Mouse (Mus musculus): ENCODE data around the gene Lmf1. TPM values are rescaled to one million over a fixed set of nuclear protein-coding genes. Genes with fewer than 3 reads are reported as not detected.

Lmf1 gene
- total and polyA plus RNA-seq, 3 experiments: 14.0 to 30.5 TPM; not detected in 1

DNA sequence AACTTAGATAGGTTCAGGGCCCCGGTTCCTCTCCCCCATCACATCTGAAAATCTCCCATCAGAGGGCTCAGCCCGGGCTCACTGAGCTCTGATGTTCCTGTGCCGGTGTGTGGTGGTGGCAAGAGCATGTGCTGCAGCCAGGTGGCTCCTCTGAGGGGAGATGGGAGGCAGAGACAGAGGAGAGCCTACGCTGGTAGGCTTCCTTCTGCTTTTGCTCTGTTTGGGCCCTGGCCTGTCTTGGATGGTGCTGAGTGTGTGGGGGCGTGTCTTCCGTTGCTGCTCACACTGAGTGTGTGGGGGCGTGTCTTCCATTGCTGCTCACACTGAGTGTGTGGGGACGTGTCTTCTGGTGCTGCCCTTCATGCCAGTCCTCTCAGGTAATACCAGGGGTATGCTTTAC lies 23.5 kb downstream of the Lmf1 start:
- H3K27ac ChIP-seq (ENCODE audit: control insufficient read depth, low read depth, low read length): no peak overlapping the region
- DNase-seq (ENCODE audit: low read depth, low spot score): no peak
- no peaks in the 10 kb centered on the region for H3K36me3 ChIP-seq (ENCODE audit: control insufficient read depth in 1 of 2, insufficient read depth in 2 of 2, low read length in 2 of 2)
- no peaks in the 10 kb centered on the region for H3K9me3 ChIP-seq (replicated peaks; ENCODE audit: insufficient read depth, low read length)
- no peaks in the 10 kb centered on the region for H3K4me1 ChIP-seq (ENCODE audit: control insufficient read depth in 1 of 2, insufficient read depth in 2 of 2, low read length in 2 of 2)
- TF ChIP-seq TAL1 (IDR thresholded peaks at IDR 0.05; ENCODE audit: low read length): no peak
- no peak overlapping the region for H3K9ac ChIP-seq (ENCODE audit: control insufficient read depth, low read depth, low read length, poor library complexity, severe bottlenecking)
- no peaks in the 10 kb centered on the region for H3K27me3 ChIP-seq (ENCODE audit: control insufficient read depth in 1 of 2, insufficient read depth in 2 of 2, low read length in 2 of 2)
- H3K4me3 ChIP-seq (ENCODE audit: control insufficient read depth in 1 of 2, insufficient read depth in 1 of 2, low read depth in 2 of 2, low read length in 2 of 2): no peak overlapping the region
- no peaks in the 10 kb centered on the region for H3K79me2 ChIP-seq (ENCODE audit: control insufficient read depth, insufficient read depth, low read length, poor library complexity)

DNA sequence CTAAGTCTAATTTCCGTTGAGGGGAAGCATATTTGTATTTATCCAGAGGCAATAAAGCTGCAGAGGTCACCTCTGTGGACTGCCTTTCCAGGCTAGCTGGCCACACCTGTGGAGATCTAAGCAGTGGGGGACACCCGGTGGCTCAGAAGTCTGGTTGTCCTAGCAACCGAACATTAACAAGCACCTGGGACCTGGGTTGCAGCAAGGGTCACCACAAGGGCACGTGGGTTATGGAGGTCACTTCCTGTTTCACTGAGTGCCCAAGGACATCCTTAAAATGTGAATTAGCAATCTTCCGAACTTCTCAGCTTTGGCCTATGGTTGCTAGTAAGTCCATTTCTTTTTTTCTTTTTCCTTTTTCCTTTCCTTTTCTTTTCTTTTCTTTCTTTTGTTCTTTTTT lies 25.3 kb downstream of the Lmf1 start:
- TF ChIP-seq MYC (IDR thresholded peaks at IDR 0.05; ENCODE audit: low read depth, low read length) (no peak), ZC3H11A (IDR thresholded peaks at IDR 0.05; ENCODE audit: low read depth, low read length) (no peak), JUND (IDR thresholded peaks at IDR 0.05; ENCODE audit: low read depth, low read length) (no peak), ZNF384 (IDR thresholded peaks at IDR 0.05; ENCODE audit: low read depth, low read length) (no peak), MAX (IDR thresholded peaks at IDR 0.05; ENCODE audit: low read length) (no peak), CHD2 (IDR thresholded peaks at IDR 0.05; ENCODE audit: low read length) (no peak), USF2 (IDR thresholded peaks at IDR 0.05; ENCODE audit: borderline replicate concordance in 1 of 2, insufficient read depth in 1 of 2, low read depth in 1 of 2, low read length in 2 of 2) (no peak), UBTF (IDR thresholded peaks at IDR 0.05; ENCODE audit: borderline replicate concordance, insufficient read depth, low read depth, low read length) (no peak), TBP (IDR thresholded peaks at IDR 0.05; ENCODE audit: low read depth, low read length) (no peak), MAZ (IDR thresholded peaks at IDR 0.05; ENCODE audit: low read depth, low read length) (no peak), MAFK (IDR thresholded peaks at IDR 0.05; ENCODE audit: borderline replicate concordance, low read depth, low read length) (no peak), GABPA (IDR thresholded peaks at IDR 0.05; ENCODE audit: low read depth, low read length) (no peak)
- Histone ChIP-seq H3K36me3 (ENCODE audit: control insufficient read depth in 1 of 2, insufficient read depth in 2 of 2, low read length in 2 of 2) (no peaks in the 10 kb centered on the region), H3K27ac (ENCODE audit: control insufficient read depth, low read depth, low read length) (no peak overlapping the region), H3K9ac (ENCODE audit: control insufficient read depth, low read depth, low read length, poor library complexity, severe bottlenecking) (no peak overlapping the region), H3K9me3 (replicated peaks; ENCODE audit: insufficient read depth, low read length) (no peaks in the 10 kb centered on the region), H3K27me3 (ENCODE audit: control insufficient read depth in 1 of 2, insufficient read depth in 2 of 2, low read length in 2 of 2) (no peaks in the 10 kb centered on the region), H3K79me2 (ENCODE audit: control insufficient read depth, insufficient read depth, low read length, poor library complexity) (no peaks in the 10 kb centered on the region), H3K4me3 (ENCODE audit: control insufficient read depth in 1 of 2, insufficient read depth in 1 of 2, low read depth in 2 of 2, low read length in 2 of 2) (no peak overlapping the region), H3K4me1 (ENCODE audit: control insufficient read depth in 1 of 2, insufficient read depth in 2 of 2, low read length in 2 of 2) (no peaks in the 10 kb centered on the region)
- DNase-seq (ENCODE audit: low read depth, low spot score): no peak

DNA sequence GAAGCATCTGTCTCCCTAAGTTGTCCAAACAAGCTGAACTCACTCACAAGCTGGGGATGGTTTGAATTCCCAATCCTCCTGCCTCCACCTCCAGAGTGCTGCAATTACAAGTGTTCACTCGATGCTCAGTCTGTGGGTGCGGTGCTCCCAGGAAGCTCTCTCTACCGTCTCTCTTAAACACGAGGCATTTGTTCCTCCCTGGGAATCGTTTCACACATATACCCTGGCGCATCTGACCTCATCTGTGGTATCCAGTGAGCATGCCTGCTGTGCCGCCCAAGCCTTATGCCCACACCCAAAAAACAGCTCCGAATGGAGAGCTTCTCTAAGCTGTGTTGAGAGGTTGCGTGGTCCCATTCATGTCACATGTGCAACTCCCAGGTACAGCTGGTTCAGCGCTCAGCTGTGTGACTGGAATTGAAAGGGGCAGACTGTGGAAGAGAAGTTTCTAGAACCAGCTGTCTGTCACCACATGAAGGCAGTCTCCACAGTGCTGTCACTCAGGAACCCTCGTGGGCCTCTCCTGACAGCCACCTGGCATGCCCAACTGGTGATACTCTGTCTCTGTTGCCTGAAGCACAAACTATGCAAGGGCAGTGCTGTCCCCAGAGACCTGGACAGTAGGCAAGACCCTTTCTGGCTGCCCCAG lies 29.4 kb downstream of the Lmf1 start:
- H3K36me3 ChIP-seq (ENCODE audit: control insufficient read depth in 1 of 2, insufficient read depth in 2 of 2, low read length in 2 of 2): no peaks in the 10 kb centered on the region

More for the DNA sequence above, 29.4 kb downstream of the Lmf1 start:
- no peak overlapping the region for H3K27ac ChIP-seq (ENCODE audit: control insufficient read depth, low read depth, low read length)
- no peaks in the 10 kb centered on the region for H3K4me1 ChIP-seq (ENCODE audit: control insufficient read depth in 1 of 2, insufficient read depth in 2 of 2, low read length in 2 of 2)
- DNase-seq (ENCODE audit: low read depth, low spot score): no peak
- no peaks in the 10 kb centered on the region for H3K27me3 ChIP-seq (ENCODE audit: control insufficient read depth in 1 of 2, insufficient read depth in 2 of 2, low read length in 2 of 2)
- no peaks in the 10 kb centered on the region for H3K9me3 ChIP-seq (replicated peaks; ENCODE audit: insufficient read depth, low read length)
- no peak overlapping the region for H3K9ac ChIP-seq (ENCODE audit: control insufficient read depth, low read depth, low read length, poor library complexity, severe bottlenecking)
- no peak for TF ChIP-seq KAT2A (conservative IDR thresholded peaks at IDR 0.05; ENCODE audit: low read depth, low read length)
- no peak for TF ChIP-seq USF2 (IDR thresholded peaks at IDR 0.05; ENCODE audit: borderline replicate concordance in 1 of 2, insufficient read depth in 1 of 2, low read depth in 1 of 2, low read length in 2 of 2)
- TF ChIP-seq RCOR1 (IDR thresholded peaks at IDR 0.05; ENCODE audit: low read depth, low read length): no peak
- TF ChIP-seq POLR2A (IDR thresholded peaks at IDR 0.05; ENCODE audit: control insufficient read depth in 1 of 2, insufficient read depth in 1 of 2, low read depth in 1 of 2, low read length in 2 of 2, poor library complexity in 1 of 2): no peak
- TF ChIP-seq JUND (IDR thresholded peaks at IDR 0.05; ENCODE audit: low read depth, low read length): no peak
- TF ChIP-seq ZMIZ1 (IDR thresholded peaks at IDR 0.05; ENCODE audit: low read depth, low read length): no peak
- no peak for TF ChIP-seq HCFC1 (IDR thresholded peaks at IDR 0.05; ENCODE audit: low read depth, low read length)
- TF ChIP-seq POLR2AphosphoS2 (IDR thresholded peaks at IDR 0.05; ENCODE audit: low read length): no peak
- no peak for TF ChIP-seq TBP (IDR thresholded peaks at IDR 0.05; ENCODE audit: low read depth, low read length)
- TF ChIP-seq BHLHE40 (IDR thresholded peaks at IDR 0.05; ENCODE audit: borderline replicate concordance, low read depth, low read length): no peak
- TF ChIP-seq GATA1 (IDR thresholded peaks at IDR 0.05; ENCODE audit: low read depth, low read length): no peak
- TF ChIP-seq GABPA (IDR thresholded peaks at IDR 0.05; ENCODE audit: low read depth, low read length): no peak
- H3K79me2 ChIP-seq (ENCODE audit: control insufficient read depth, insufficient read depth, low read length, poor library complexity): no peaks in the 10 kb centered on the region
- H3K4me3 ChIP-seq (ENCODE audit: control insufficient read depth in 1 of 2, insufficient read depth in 1 of 2, low read depth in 2 of 2, low read length in 2 of 2): no peak overlapping the region
